Mouse (Mus musculus): Measurements from ENCODE around the gene Agrp. TPM values are rescaled to one million over a fixed set of nuclear protein-coding genes. Genes with fewer than 3 reads are reported as not detected.

Gene Agrp
- polyA plus RNA-seq, 1 experiment from 2014 or later = 1.5 TPM

MicroRNAs within 50 kb of the gene (microRNA counts, 519-probe panel; counts per million panel counts)
- 3,321 counts per million, percentile 72 among the panel's probes with 10 or more counts for microRNA mmu-miR-1966

Small RNAs within 50 kb of the gene (microRNA-seq; reads per million reads assigned to microRNA genes)
- not detected for gene Mir1966

Other genes with a start within 250 kb of the Agrp start
- gene Kctd19, start 223.9 kb downstream of the Agrp start, polyA plus RNA-seq (2016; fragmentation: Nextera tagmentation; extraction: Ambion mirVana) = not detected in 2 replicates
- 0.18 and 0.31 TPM in 2 replicates for gene Lrrc36, start 223.8 kb downstream of the Agrp start, polyA plus RNA-seq (2016; fragmentation: Nextera tagmentation; extraction: Ambion mirVana)
- 44.6 and 51.1 TPM in 2 replicates for gene Tppp3, start 165.9 kb downstream of the Agrp start, polyA plus RNA-seq (2016; fragmentation: Nextera tagmentation; extraction: Ambion mirVana)
- gene Zdhhc1, start 140.5 kb downstream of the Agrp start, polyA plus RNA-seq (2016; fragmentation: Nextera tagmentation; extraction: Ambion mirVana) = 38.3 and 41.8 TPM in 2 replicates
- gene Hsd11b2, start 118.6 kb downstream of the Agrp start, polyA plus RNA-seq (2016; fragmentation: Nextera tagmentation; extraction: Ambion mirVana) = 6.1 and 6.6 TPM in 2 replicates
- gene Atp6v0d1, start 71.3 kb downstream of the Agrp start, polyA plus RNA-seq (2016; fragmentation: Nextera tagmentation; extraction: Ambion mirVana) = 75.4 and 84.3 TPM in 2 replicates
- 14.6 and 15.3 TPM in 2 replicates for gene Ripor1, start 32.1 kb downstream of the Agrp start, polyA plus RNA-seq (2016; fragmentation: Nextera tagmentation; extraction: Ambion mirVana)
- 138 and 152 TPM in 2 replicates for gene Ctcf, start 825 bp downstream of the Agrp start, polyA plus RNA-seq (2016; fragmentation: Nextera tagmentation; extraction: Ambion mirVana)
- gene Carmil2, start 48.9 kb upstream of the Agrp start, polyA plus RNA-seq (2016; fragmentation: Nextera tagmentation; extraction: Ambion mirVana) = 2.8 and 3.2 TPM in 2 replicates
- 73.6 and 78.2 TPM in 2 replicates for gene Acd, start 63.7 kb upstream of the Agrp start, polyA plus RNA-seq (2016; fragmentation: Nextera tagmentation; extraction: Ambion mirVana)
- 18.2 and 19.1 TPM in 2 replicates for gene Pard6a, start 63.8 kb upstream of the Agrp start, polyA plus RNA-seq (2016; fragmentation: Nextera tagmentation; extraction: Ambion mirVana)
- gene 4933405L10Rik, start 70.3 kb upstream of the Agrp start, polyA plus RNA-seq (2016; fragmentation: Nextera tagmentation; extraction: Ambion mirVana) = 0.14 TPM in 1 of 2 replicates, not detected in the other
- gene Enkd1, start 70.8 kb upstream of the Agrp start, polyA plus RNA-seq (2016; fragmentation: Nextera tagmentation; extraction: Ambion mirVana) = 35.7 and 37.0 TPM in 2 replicates
- 30.2 and 33.7 TPM in 2 replicates for gene Gfod2, start 121.3 kb upstream of the Agrp start, polyA plus RNA-seq (2016; fragmentation: Nextera tagmentation; extraction: Ambion mirVana)
- gene Ranbp10, start 190.0 kb upstream of the Agrp start, polyA plus RNA-seq (2016; fragmentation: Nextera tagmentation; extraction: Ambion mirVana) = 14.9 and 16.0 TPM in 2 replicates
- 0.43 TPM in 1 of 2 replicates, not detected in the other for gene Tsnaxip1, start 190.3 kb upstream of the Agrp start, polyA plus RNA-seq (2016; fragmentation: Nextera tagmentation; extraction: Ambion mirVana)
- gene Cenpt, start 215.9 kb upstream of the Agrp start, polyA plus RNA-seq (2016; fragmentation: Nextera tagmentation; extraction: Ambion mirVana) = 59.8 and 60.6 TPM in 2 replicates
- gene Thap11, start 217.7 kb upstream of the Agrp start, polyA plus RNA-seq (2016; fragmentation: Nextera tagmentation; extraction: Ambion mirVana) = 84.6 and 86.8 TPM in 2 replicates
- 228 and 268 TPM in 2 replicates for gene Nutf2, start 223.2 kb upstream of the Agrp start, polyA plus RNA-seq (2016; fragmentation: Nextera tagmentation; extraction: Ambion mirVana)
- 70.5 and 72.6 TPM in 2 replicates for gene Edc4, start 243.5 kb upstream of the Agrp start, polyA plus RNA-seq (2016; fragmentation: Nextera tagmentation; extraction: Ambion mirVana)

Measured in embryonic facial prominence, embryonic 12.5 days (tissue).